Mouse (Mus musculus): ENCODE measurements around the gene Actn2. TPM values are rescaled to one million over a fixed set of nuclear protein-coding genes. Genes with fewer than 3 reads are reported as not detected.

Actn2 gene
- total RNA-seq, 2 experiments from 2014 or later, result 16.9 to 17.6 TPM

GRCm38 (mm10) chr13:12318017-12318416 is 22.5 kb downstream of the Actn2 start:
- no peak for DNase-seq (ENCODE audit: extremely low spot score in 1 of 2, low spot score in 1 of 2)

DNA sequence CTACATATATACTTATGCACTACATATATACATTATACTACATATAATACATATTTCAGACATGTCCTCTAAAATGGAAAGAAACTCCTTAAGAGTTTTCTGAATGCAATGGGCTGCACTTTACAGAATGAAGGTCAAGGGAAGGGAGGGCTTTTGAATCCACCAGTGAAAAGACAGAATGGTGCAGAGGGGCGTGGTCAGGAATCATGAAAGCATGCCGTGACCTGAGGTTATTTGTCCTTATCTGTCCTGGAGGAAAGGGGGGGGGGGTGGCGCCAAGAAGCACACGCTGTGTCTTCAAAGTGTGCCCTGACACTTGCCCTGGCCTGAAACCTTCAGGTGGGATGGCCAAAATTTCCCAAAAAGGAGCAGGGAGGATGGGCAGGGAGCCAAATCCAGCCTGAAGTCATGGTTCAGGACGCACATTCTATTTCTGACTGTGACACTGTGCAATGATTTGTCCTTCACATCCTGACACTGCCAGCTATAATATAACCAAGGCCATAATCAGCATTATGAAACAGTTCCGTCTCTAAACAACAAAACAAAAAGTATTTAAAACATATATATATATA is 23.3 kb downstream of the Actn2 start:
- DNase-seq (ENCODE audit: extremely low spot score in 1 of 2, low spot score in 1 of 2), result no peak

- DNase-seq (ENCODE audit: extremely low spot score in 1 of 2, low spot score in 1 of 2), result no peak
These were observed 26.4 kb downstream of the Actn2 start for GRCm38 (mm10) chr13:12314173-12314572.

GRCm38 (mm10) chr13:12311930-12312492 is 28.5 kb downstream of the Actn2 start:
- no peak for DNase-seq (ENCODE audit: extremely low spot score in 1 of 2, low spot score in 1 of 2)

DNA sequence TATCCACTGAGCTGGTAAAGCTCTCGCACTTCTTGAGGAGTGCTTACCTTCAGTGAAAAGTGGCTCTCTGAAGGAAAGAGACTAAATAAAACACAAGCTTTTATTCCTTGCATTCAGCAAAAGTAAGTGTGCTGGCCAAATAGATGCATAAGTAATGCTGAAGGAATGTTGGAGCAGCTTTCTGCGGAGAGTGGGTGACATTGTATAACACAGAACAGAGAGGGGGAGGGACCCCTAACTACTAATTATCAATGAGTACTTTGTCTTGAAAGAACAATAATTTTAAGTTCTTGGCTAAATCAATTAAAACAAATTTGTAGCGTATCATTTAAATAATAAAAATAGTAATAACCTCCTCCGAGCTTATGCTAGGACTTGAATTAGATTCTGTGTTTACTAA is 29.2 kb downstream of the Actn2 start:
- no peak for DNase-seq (ENCODE audit: extremely low spot score in 1 of 2, low spot score in 1 of 2)

GRCm38 (mm10) chr13:12309446-12309845 is 31.1 kb downstream of the Actn2 start:
- DNase-seq (ENCODE audit: extremely low spot score in 1 of 2, low spot score in 1 of 2), result no peak

DNA sequence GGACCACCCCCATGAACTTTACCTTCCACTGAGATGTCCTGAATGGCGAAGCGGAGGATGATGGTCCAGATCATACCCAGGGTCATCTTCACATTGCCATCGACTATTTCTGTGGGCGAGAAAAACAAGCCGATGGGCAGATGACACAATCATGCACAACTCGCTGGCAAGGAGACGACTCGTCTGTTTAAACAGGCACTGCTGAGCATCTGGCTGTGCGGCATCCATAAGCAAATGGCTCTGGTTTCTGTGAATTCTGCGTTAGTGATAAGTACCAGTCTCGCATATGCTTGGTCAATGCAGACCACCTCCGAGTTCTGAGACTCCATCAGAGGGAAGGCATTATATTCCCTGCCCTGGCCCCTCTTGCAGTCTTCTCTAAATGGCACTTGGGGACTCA is 31.7 kb downstream of the Actn2 start:
- DNase-seq (ENCODE audit: extremely low spot score in 1 of 2, low spot score in 1 of 2), result no peak

DNA sequence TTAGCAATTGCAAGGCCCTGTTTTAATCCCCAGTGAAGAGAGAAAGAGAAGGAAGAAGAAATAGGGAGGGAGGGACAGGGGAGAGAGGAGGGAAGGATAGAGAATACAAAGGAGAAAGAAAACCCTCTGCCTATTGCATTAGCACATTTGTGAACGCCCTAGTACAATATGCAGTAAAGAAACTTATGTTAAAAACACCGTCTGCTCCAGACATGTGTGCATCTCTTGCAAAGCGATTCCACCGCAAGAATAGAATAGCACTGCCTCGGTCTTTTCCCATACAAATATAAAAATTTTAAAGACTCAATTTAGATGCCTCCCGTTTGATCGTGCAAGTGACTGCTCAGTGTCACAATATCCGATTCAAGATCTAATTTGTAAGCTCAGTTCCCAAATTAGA is 32.1 kb downstream of the Actn2 start:
- DNase-seq (ENCODE audit: extremely low spot score in 1 of 2, low spot score in 1 of 2), result no peak

- DNase-seq (ENCODE audit: extremely low spot score in 1 of 2, low spot score in 1 of 2), result no peak
These were observed 33.3 kb downstream of the Actn2 start for GRCm38 (mm10) chr13:12307286-12307685.

DNA sequence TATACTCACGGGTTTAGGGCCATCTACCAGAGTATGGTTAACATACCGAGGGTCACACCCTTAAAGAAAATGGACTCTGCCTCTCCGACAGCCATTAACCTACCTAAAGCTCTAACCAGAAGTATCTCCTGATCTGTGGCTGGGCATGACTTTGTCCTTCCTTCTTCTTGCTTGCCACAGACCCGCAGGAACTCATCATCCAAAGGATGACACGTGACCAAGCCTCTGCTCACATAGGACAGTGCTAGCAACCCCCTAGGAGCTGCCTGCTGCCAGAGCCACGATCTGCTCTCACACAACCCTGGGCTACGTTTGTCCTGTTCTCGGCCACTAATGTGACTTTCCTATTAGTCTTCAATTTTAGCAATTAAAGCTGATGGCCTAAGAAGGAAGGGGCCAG is 35.0 kb downstream of the Actn2 start:
- DNase-seq (ENCODE audit: extremely low spot score in 1 of 2, low spot score in 1 of 2), result no peak

DNA sequence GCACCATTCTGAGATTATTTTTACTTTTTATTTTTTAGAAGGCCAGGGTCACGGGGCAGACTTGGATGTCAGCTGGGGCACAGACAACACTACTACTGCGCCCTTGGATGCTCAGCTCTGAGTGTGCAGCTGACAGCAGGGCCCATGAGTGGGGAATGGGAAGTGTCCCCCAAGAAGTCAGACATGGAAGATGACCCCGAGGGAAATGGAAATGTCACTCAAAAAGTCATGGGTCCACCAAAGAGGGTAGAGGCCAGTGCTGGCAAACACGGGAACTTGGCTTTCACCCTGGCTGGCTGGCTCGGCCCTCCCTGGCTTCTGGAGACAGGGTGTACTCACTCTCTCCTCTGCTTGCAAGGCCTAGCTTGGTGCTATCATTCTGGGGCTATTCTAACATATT is 35.6 kb downstream of the Actn2 start:
- no peak for DNase-seq (ENCODE audit: extremely low spot score in 1 of 2, low spot score in 1 of 2)

DNA sequence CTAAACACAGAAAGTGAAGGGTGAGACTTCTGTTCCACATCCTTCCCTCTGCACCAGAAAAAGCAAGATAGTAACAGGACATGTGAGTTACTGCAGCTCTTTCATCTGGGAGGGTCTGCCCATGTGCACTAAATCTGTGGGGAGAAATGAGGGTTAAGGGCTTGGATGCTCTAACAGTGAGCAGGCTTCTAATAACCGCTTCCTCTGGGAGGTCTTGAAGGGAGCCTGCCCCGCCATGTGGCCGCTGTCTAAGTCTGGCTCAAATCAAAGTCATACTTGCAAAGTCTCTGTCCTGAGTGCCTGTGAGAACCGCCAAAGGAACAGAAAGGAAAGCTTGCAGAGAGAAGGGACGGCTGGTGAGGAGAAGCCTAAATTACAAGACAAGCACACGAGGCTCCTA is 42.8 kb downstream of the Actn2 start:
- DNase-seq (ENCODE audit: extremely low spot score in 1 of 2, low spot score in 1 of 2), result no peak

DNA sequence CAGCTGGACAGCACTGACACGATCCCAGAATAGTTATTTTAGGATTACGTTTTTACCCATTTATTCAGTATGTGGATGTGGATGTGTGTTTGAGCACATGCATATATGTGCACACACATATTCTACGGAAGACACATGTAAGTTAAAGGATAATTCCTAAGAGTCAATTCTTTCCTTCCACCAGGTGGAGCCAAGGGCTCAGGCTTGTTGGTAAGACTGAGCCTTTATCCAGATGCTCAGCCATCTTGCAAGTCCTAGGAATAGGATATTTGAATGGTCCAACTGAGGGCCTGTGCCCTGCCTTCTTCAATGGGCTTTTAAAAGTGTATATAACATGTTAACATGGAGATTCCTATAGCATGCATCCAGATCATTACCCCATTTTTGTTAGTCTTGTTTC is 43.9 kb downstream of the Actn2 start:
- DNase-seq (ENCODE audit: extremely low spot score in 1 of 2, low spot score in 1 of 2), result peak in 1 of 2 experiments; percentile 31

DNA sequence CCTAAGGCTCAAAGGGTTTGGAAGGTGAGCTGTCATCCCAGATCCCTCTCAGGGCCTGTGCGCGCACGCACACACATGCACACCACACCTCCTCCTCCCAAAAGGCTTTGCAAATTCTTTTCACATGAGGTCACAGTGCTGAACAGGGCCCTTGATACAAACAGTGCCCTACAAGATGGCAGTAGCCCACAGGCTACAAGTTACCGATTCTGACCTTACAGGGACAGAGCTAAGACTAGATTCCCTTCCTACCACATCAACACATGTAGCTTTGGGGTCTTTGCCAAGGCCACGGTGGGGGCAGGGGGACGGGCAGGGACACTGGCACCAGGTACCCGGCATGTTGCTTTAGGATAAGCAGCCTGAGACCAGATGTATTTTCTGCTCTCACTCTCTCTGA is 46.8 kb downstream of the Actn2 start:
- DNase-seq (ENCODE audit: extremely low spot score in 1 of 2, low spot score in 1 of 2), result no peak

GRCm38 (mm10) chr13:12290700-12291099 is 49.9 kb downstream of the Actn2 start:
- no peak for DNase-seq (ENCODE audit: extremely low spot score in 1 of 2, low spot score in 1 of 2)

DNA sequence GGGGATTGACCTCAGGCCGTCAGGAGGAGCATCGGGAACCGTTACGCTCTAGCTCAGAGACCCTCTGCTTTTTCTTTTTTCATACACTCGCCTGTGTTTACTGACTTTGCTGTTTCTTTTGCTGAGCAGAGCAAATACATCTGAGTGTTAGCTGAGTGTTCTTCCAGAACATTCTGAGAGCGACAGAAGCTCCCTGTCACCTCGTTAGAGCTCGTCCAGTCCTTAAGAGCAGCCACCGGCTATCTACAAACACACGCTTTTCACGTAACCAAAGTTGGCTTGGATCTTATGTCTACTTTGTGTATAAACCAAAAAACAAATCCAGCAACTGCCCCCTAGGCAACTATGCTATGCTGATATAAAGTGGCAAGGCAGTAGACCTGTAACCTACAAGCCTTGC is 56.0 kb downstream of the Actn2 start:
- no peak for DNase-seq (ENCODE audit: extremely low spot score in 1 of 2, low spot score in 1 of 2)

DNA sequence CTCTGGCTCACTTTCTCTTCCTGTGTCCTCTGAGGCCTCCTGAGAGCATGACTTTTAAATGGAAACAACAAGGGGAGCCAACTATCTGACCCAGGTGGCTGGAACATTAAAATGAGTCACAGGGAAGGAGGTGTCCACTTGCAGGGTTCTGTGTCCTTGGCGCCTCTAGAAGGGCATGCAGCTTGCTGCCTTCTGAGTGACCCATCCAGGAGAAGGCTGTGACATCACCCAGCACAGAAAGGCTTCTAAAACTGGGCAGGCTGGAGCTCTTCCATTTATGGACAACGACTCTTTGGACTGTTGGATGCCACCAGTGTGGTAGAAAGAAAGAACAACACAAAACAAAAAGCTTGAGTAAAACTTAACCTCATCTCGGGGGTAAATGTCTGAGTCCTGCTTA is 56.7 kb downstream of the Actn2 start:
- DNase-seq (ENCODE audit: extremely low spot score in 1 of 2, low spot score in 1 of 2), result no peak

DNA sequence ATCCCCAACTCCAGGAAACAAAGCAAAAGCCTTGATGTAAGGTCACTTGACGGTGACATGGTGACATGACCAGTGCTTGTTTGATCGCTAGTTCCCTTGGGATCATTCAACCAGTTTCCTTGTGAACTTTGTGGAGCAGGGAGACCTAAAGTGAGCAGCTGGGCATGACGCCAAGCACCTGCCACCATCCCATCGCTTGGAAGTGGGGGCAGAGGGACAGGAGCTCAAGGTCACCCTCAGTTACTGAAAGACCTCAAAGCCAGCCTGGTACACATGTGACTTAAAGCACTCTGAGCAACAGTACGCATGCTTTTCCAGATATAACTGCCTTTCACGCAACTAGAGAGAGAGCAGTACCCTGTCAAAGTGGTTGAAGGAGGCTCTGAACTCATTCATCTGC is 65.8 kb downstream of the Actn2 start:
- DNase-seq (ENCODE audit: extremely low spot score in 1 of 2, low spot score in 1 of 2), result no peak

- no peak for DNase-seq (ENCODE audit: extremely low spot score in 1 of 2, low spot score in 1 of 2)
These were observed 66.3 kb downstream of the Actn2 start for GRCm38 (mm10) chr13:12274220-12274619.

GRCm38 (mm10) chr13:12272953-12273352 is 67.6 kb downstream of the Actn2 start:
- no peak for DNase-seq (ENCODE audit: extremely low spot score in 1 of 2, low spot score in 1 of 2)

DNA sequence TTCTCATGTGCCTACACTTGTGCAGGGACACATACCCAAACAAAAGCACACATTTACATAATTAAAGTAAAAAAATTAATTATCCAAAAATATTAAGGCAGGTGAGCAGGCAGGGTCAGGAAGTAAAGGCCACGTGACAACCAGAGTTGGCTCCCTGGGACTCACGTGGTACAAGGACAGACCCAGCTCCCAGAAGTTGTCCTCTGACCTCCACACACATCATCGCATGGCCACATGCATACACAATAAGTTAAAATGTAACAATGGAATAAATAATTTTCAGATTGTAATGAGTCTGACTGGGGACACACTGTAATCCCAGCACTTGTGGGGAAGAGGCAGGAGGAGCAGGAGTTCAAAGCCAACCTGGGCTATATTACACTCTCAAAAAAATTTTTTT is 72.6 kb downstream of the Actn2 start:
- DNase-seq (ENCODE audit: extremely low spot score in 1 of 2, low spot score in 1 of 2), result no peak

GRCm38 (mm10) chr13:12267097-12267496 is 73.5 kb downstream of the Actn2 start:
- no peak for DNase-seq (ENCODE audit: extremely low spot score in 1 of 2, low spot score in 1 of 2)

GRCm38 (mm10) chr13:12263996-12264395 is 76.6 kb downstream of the Actn2 start:
- DNase-seq (ENCODE audit: extremely low spot score in 1 of 2, low spot score in 1 of 2), result no peak
